ENCODE assay signal across 8 mouse cellular contexts in the genomic region with DNA sequence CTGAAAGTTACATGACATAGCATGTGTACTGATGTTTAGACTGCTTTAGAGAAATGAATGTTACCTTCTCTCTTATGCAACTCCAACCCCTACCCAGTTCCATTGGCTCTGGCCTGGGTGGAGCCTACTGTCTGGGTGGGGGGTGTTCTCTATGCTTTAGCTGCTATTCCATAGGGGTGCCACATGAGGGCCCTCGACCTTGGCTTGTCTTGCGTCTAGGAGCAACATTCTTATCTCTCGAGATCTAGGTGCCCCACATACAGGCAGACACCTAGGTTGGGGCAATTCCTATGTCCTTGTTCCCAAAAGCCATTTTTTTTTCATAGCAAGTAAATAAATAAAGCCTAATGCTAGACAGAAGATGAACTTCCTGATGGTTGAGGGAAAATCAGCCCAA. TPM values are rescaled to one million over a fixed set of nuclear protein-coding genes. Genes with fewer than 3 reads are reported as not detected.
DNase-seq lines count a peak whose midpoint lies in the region; ATAC-seq and TF ChIP-seq lines count a peak whose summit lies in the region.

No protein-coding gene starts in this region.

- WGBS in lung, adult 2 months, result 1% methylated on average over 3 of the region's 3 CpGs
- WGBS in midbrain, embryonic 14.5 days, result 7% methylated on average over 3 of the region's 3 CpGs
- WGBS in stomach, postnatal 0 days, result 6% methylated on average over 3 of the region's 3 CpGs

- no peak overlapping the region for H3K4me3 ChIP-seq in lung, adult 2 months (replicated peaks; ENCODE audit: extremely low read depth, low read depth, low read length)
- peak overlapping the region; percentile 65 for H3K4me3 ChIP-seq in midbrain, embryonic 14.5 days (replicated peaks; ENCODE audit: low read depth, low read length)
- H3K4me3 ChIP-seq in stomach, postnatal 0 days (ENCODE audit: low read depth, low read length), result no peak overlapping the region

- H3K4me2 ChIP-seq in midbrain, embryonic 14.5 days (ENCODE audit: low read length), result peak overlapping the region; percentile 97
- H3K4me2 ChIP-seq in stomach, postnatal 0 days (replicated peaks; ENCODE audit: low read depth), result no peak overlapping the region

- no peak for DNase-seq in lung, adult 2 months
- DNase-seq in lung, postnatal 36 days, result no peak
- DNase-seq in brain, adult 2 months (ENCODE audit: low read depth, low spot score), result peak; percentile 88
- DNase-seq in midbrain, embryonic 14.5 days, result peak; percentile 54
- no peak for DNase-seq in stomach, postnatal 0 days (ENCODE audit: low spot score)
- DNase-seq in adrenal gland, adult 18-20 months (ENCODE audit: low spot score in 2 of 2), result no peak

- TF ChIP-seq POLR2A in lung, adult 2 months (IDR thresholded peaks at IDR 0.05; ENCODE audit: borderline replicate concordance, extremely low read depth, low read depth, low read length), result peak; percentile 21; the same call in 1 of the 2 replicates

- peak overlapping the region; percentile 80; the same call in 1 of the 2 replicates for H3K9ac ChIP-seq in midbrain, embryonic 14.5 days (replicated peaks; ENCODE audit: low read length)
- H3K9ac ChIP-seq in stomach, postnatal 0 days (ENCODE audit: low read length), result no peak overlapping the region

- H3K36me3 ChIP-seq in midbrain, embryonic 14.5 days (ENCODE audit: control insufficient read depth, insufficient read depth, low read length), result no peaks in the 10 kb centered on the region
- H3K36me3 ChIP-seq in stomach, postnatal 0 days (ENCODE audit: control insufficient read depth, insufficient read depth, low read length), result no peaks in the 10 kb centered on the region

- ATAC-seq in inflammation-experienced regulatory T-cells, adult 6 months, result peak; percentile 25
- no peak for ATAC-seq in midbrain, embryonic 14.5 days (ENCODE audit: low FRiP score, low TSS enrichment)
- no peak for ATAC-seq in stomach, postnatal 0 days (ENCODE audit: low FRiP score, low TSS enrichment)
- ATAC-seq in erythroid progenitor cell, adult 5-6 weeks (replicated peaks; ENCODE audit: low FRiP score, poor library complexity, severe bottlenecking), result no peak

- no peaks in the 10 kb centered on the region for H3K4me1 ChIP-seq in lung, adult 2 months (ENCODE audit: control insufficient read depth, insufficient read depth, low read length)
- H3K4me1 ChIP-seq in midbrain, embryonic 14.5 days (ENCODE audit: control insufficient read depth, insufficient read depth, low read length), result peaks cover 34% of the 10 kb centered on the region
- peaks cover 2% of the 10 kb centered on the region; the same call in 1 of the 2 replicates for H3K4me1 ChIP-seq in stomach, postnatal 0 days (replicated peaks; ENCODE audit: control insufficient read depth, insufficient read depth)

- no peaks in the 10 kb centered on the region for H3K9me3 ChIP-seq in midbrain, embryonic 14.5 days (ENCODE audit: control insufficient read depth, low read length)
- no peaks in the 10 kb centered on the region for H3K9me3 ChIP-seq in stomach, postnatal 0 days (ENCODE audit: control insufficient read depth, low read length)

- peak; percentile 35; the same call in 1 of the 2 replicates for TF ChIP-seq CTCF in lung, adult 2 months (IDR thresholded peaks at IDR 0.05; ENCODE audit: insufficient read depth, low read length)
- TF ChIP-seq CTCF in stomach, postnatal 0 days (IDR thresholded peaks at IDR 0.05; ENCODE audit: low read depth), result peak; percentile 56

- H3K27me3 ChIP-seq in midbrain, embryonic 14.5 days (ENCODE audit: control insufficient read depth, insufficient read depth, low read length), result no peaks in the 10 kb centered on the region; the same call in 1 of the 2 replicates
- peaks cover 10% of the 10 kb centered on the region; the same call in 1 of the 2 replicates for H3K27me3 ChIP-seq in stomach, postnatal 0 days (ENCODE audit: control insufficient read depth, insufficient read depth, low read length)

- no peak for TF ChIP-seq EP300 in stomach, postnatal 0 days (optimal IDR thresholded peaks at IDR 0.05)

- peak overlapping the region; percentile 91 for H3K27ac ChIP-seq in midbrain, embryonic 14.5 days (replicated peaks; ENCODE audit: low read depth, low read length)
- no peak overlapping the region for H3K27ac ChIP-seq in stomach, postnatal 0 days (replicated peaks)

RNA-seq across cellular contexts. Expression of a gene that starts 0.7 kb away (rescaled TPM):
- 5.8 TPM in 2 replicates for polyA plus RNA-seq in lung, adult 2 months (2012; rRNA removed)
- polyA plus RNA-seq in inflammation-experienced regulatory T-cells, adult 6 months (2017; shearing (Covaris generic)), result 1 to 10 TPM; 1.7 to 3.8 (median 3.4) TPM
- polyA plus RNA-seq in midbrain, embryonic 14.5 days (2014; fragmentation: Nextera tagmentation; extraction: Ambion mirVana), result 54.5 and 63.4 TPM in 2 replicates
- polyA plus RNA-seq in stomach, postnatal 0 days (2015; fragmentation: Nextera tagmentation; extraction: Ambion mirVana), result 0.56 and 0.70 TPM in 2 replicates
- total RNA-seq in erythroid progenitor cell, adult 5-6 weeks (2015; ENCODE audit: low replicate concordance), result 6.7 and 8.6 TPM in 2 replicates
- 9.2 and 21.3 TPM in 2 replicates for total RNA-seq in erythroid progenitor cell, adult 5-6 weeks (2017; ENCODE audit: low replicate concordance)
- total RNA-seq in adrenal gland, adult 18-20 months (2021), result 1 to 10 TPM; 7.6 to 9.5 TPM

RNA-seq across cellular contexts. Expression of a gene that starts 22.3 kb away (rescaled TPM):
- polyA plus RNA-seq in lung, adult 2 months (2012; rRNA removed), result 44.7 and 73.4 TPM in 2 replicates
- 100 to 1,000 TPM; 357 to 377 (median 371) TPM for polyA plus RNA-seq in inflammation-experienced regulatory T-cells, adult 6 months (2017; shearing (Covaris generic))
- polyA plus RNA-seq in midbrain, embryonic 14.5 days (2014; fragmentation: Nextera tagmentation; extraction: Ambion mirVana), result 150 and 163 TPM in 2 replicates
- 119 and 121 TPM in 2 replicates for polyA plus RNA-seq in stomach, postnatal 0 days (2015; fragmentation: Nextera tagmentation; extraction: Ambion mirVana)
- total RNA-seq in erythroid progenitor cell, adult 5-6 weeks (2015; ENCODE audit: low replicate concordance), result 101 and 170 TPM in 2 replicates
- total RNA-seq in erythroid progenitor cell, adult 5-6 weeks (2017; ENCODE audit: low replicate concordance), result 27.0 and 66.5 TPM in 2 replicates
- 10 to 100 TPM; 65.5 to 72.4 TPM for total RNA-seq in adrenal gland, adult 18-20 months (2021)

RNA-seq across cellular contexts. Expression of a gene that starts 33.8 kb away (rescaled TPM):
- 0.11 and 0.60 TPM in 2 replicates for polyA plus RNA-seq in lung, adult 2 months (2012; rRNA removed)
- polyA plus RNA-seq in inflammation-experienced regulatory T-cells, adult 6 months (2017; shearing (Covaris generic)), result not detected
- 0.47 TPM in 1 of 2 replicates, not detected in the other for polyA plus RNA-seq in midbrain, embryonic 14.5 days (2014; fragmentation: Nextera tagmentation; extraction: Ambion mirVana)
- 0.52 and 0.74 TPM in 2 replicates for polyA plus RNA-seq in stomach, postnatal 0 days (2015; fragmentation: Nextera tagmentation; extraction: Ambion mirVana)
- total RNA-seq in erythroid progenitor cell, adult 5-6 weeks (2015; ENCODE audit: low replicate concordance), result 946 and 1,145 TPM in 2 replicates
- 341 and 501 TPM in 2 replicates for total RNA-seq in erythroid progenitor cell, adult 5-6 weeks (2017; ENCODE audit: low replicate concordance)
- total RNA-seq in adrenal gland, adult 18-20 months (2021), result not detected

Comparison
In these comparisons a context has a peak if more than half of its experiments do, and no peak if none do; other contexts are left out.
1. DNase-seq: peak in brain, adult 2 months (single experiment) and midbrain, embryonic 14.5 days (single experiment); none in lung, adult 2 months (single experiment), lung, postnatal 36 days (single experiment), stomach, postnatal 0 days (single experiment) and adrenal gland, adult 18-20 months (0 of 2).